Mouse (Mus musculus) embryonic fibroblast, embryonic 13.5 days (primary cell): ENCODE measurements at regions not wholly inside any gene's neighbourhood (a gene's known extent, or its start where the extent isn't known, plus 50 kb on each side); places are given as distances from the start of the nearest gene placed in this dataset.

Experiments used
- CTCF ChIP-seq: IDR thresholded peaks from 2 replicates; pipeline ENCODE4 v1.5.1; 2011; ENCODE audit warnings: mild to moderate bottlenecking, control low read depth, low read length, moderate library complexity, borderline replicate concordance; ENCODE audit not compliant: insufficient read depth
- POLR2A ChIP-seq: IDR thresholded peaks from 2 replicates; pipeline ENCODE4 v1.6.1; 2011; ENCODE audit warnings: low read depth, mild to moderate bottlenecking, control low read depth, low read length, moderate library complexity

DNA sequence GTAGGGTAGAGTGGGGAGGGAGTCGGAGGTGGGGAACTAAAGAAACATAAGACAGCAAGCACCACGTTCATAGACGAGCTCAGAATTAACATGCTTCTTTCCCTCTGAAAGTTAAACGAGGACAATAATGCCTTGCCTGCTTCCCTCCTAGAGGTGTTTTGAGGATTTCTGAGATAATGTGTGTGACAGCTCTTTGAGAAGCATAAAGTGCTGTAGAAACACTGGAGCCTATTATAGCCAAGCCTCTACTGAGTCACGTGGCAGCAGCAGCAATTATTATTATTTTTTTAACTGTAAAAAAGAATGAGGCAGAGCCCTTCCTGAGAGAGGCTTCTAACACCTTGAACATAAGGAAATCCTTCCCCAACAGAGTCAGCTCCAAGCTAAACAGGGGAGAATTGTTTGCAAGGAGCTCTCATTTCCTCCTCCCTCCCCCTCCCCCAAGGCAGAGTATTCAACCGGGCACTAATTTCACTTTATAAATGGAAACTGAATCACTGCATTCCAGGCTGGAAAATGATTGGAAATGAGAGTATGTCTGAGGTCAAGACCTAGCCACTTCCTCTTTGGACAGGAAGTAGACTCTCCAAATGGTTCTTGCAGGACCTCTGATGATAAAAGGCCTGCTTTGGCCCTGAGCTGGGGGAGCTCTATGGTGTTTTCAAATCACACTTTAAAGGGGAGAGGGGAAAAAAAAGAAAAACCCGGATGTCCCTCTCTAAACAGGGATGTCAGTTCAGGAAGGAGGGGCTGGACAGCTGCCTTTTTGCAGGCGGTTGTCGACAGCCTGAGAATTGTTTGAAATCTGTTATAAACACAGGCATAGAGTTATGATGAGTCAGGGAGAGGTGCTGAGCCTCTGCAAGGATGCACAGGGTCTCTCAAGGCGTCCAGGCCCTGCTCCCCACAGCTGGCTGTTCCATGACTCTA is 103.6 kb downstream of the Ddx1 start:
- TF ChIP-seq CTCF (no peak), POLR2A (no peak)
